Mouse (Mus musculus) limb, embryonic 14.5 days (tissue): ENCODE data around the gene Atf6. TPM values are rescaled to one million over a fixed set of nuclear protein-coding genes. Genes with fewer than 3 reads are reported as not detected.

Experiments used
- ATAC-seq: fragments of 200-750 bp; cut with Nextera tagmentation; 2 replicates; pipeline ENCODE4 v1.8.0; 2017; ENCODE audit warnings: low read depth, moderate number of reproducible peaks, moderate TSS enrichment; ENCODE audit not compliant: low FRiP score
- DNase-seq: peaks from one replicate; pipeline ENCODE4 v3.0.0-alpha.2; 2015; ENCODE audit warnings: low spot score
- H3K27ac ChIP-seq: fragments of 300-500 bp; sonication (generic); replicated peaks from 2 replicates; pipeline ENCODE4 v1.5.1; 2014; ENCODE audit warnings: low read depth, mild to moderate bottlenecking, low read length, moderate library complexity, mixed read lengths
- H3K27me3 ChIP-seq: fragments of 300-500 bp; sonication (generic); 2 replicates; pipeline ENCODE4 v1.6.1; 2014; ENCODE audit warnings: low read length, mixed read lengths; ENCODE audit not compliant: control insufficient read depth, insufficient read depth
- H3K36me3 ChIP-seq: fragments of 300-500 bp; sonication (generic); 2 replicates; pipeline ENCODE4 v1.6.1; 2014; ENCODE audit warnings: mild to moderate bottlenecking, low read length, moderate library complexity, mixed read lengths; ENCODE audit not compliant: control insufficient read depth, insufficient read depth
- H3K4me1 ChIP-seq: fragments of 300-500 bp; sonication (generic); 2 replicates; pipeline ENCODE4 v1.6.1; 2014; ENCODE audit warnings: antibody characterized with exemption, low read length, mixed read lengths; ENCODE audit not compliant: control insufficient read depth, insufficient read depth
- H3K4me2 ChIP-seq: fragments of 300-500 bp; sonication (generic); replicated peaks from 2 replicates; pipeline ENCODE4 v1.6.1; 2014; ENCODE audit warnings: low read depth, mild to moderate bottlenecking, low read length, moderate library complexity; ENCODE audit not compliant: severe bottlenecking
- H3K4me3 ChIP-seq: fragments of 300-500 bp; sonication (generic); replicated peaks from 2 replicates; pipeline ENCODE4 v1.5.1; 2014; ENCODE audit warnings: low read length
- H3K9ac ChIP-seq: fragments of 300-500 bp; sonication (generic); 2 replicates; pipeline ENCODE4 v1.6.1; 2014; ENCODE audit warnings: mild to moderate bottlenecking, low read depth, low read length, moderate library complexity; ENCODE audit not compliant: severe bottlenecking
- H3K9me3 ChIP-seq: fragments of 300-500 bp; sonication (generic); 2 replicates; pipeline ENCODE4 v1.6.1; 2016; ENCODE audit warnings: low read length; ENCODE audit not compliant: control insufficient read depth
- POLR2A ChIP-seq: fragments of 200-500 bp; IDR thresholded peaks from 2 replicates; pipeline ENCODE4 v1.8.0; 2012; ENCODE audit warnings: inconsistent platforms, mild to moderate bottlenecking, moderate library complexity, borderline replicate concordance; ENCODE audit not compliant: insufficient read depth, insufficient read length; ENCODE audit errors: extremely low read depth
- WGBS: fragments of 180-500 bp; shearing (Covaris S2); extraction: QIAGEN DNeasy Blood & Tissue Kit; methylation state at CpG from one replicate; pipeline ENCODE4 v1.1.7; 2014; 5-methylcytosine and 5-hydroxymethylcytosine counted together
- polyA plus RNA-seq, 2 experiments: library from polyadenylated mRNA; depleted of rRNA in 1 of 2; stranded (reverse) in 1 of 2; unstranded in 1 of 2; fragments of >200 nt; fragmentation: Nextera tagmentation in 1 of 2; extraction: Ambion mirVana in 1 of 2; gene quantifications; 2 replicates each; pipeline versions ENCODE4 v1.2.1 to v1.2.3; 2012 to 2014

Atf6 gene
- polyA plus RNA-seq, 2 experiments, result 8.9 to 9.1 TPM

DNA sequence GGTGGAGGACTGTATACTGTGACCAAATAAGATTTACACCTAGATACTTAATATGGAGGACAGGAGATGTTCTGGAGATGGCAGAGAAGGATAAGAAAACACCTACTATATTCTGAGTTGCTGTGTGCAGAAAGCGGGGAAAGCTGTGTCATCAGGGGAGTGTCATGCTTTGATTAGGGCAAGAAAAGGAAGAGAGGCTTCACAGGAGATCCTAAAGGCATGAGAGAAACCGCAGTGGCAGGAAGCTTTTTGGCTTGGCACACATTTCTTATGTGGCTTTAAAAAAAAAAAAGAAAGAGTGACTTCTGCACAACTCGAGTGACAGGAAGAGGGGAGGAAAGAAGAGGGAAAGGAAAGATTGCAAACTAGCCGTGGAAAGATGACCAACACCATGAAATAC is 4.5 kb downstream of the Atf6 start:
- Histone ChIP-seq H3K36me3 (no peaks in the 10 kb centered on the region), H3K27ac (no peak overlapping the region), H3K27me3 (no peaks in the 10 kb centered on the region), H3K9ac (no peak overlapping the region), H3K9me3 (no peaks in the 10 kb centered on the region), H3K4me2 (no peak overlapping the region), H3K4me3 (no peak overlapping the region), H3K4me1 (peaks cover 6% of the 10 kb centered on the region)
- TF ChIP-seq POLR2A, result no peak
- DNase-seq, result no peak
- no peak for ATAC-seq
- WGBS, result 72% methylated on average over 4 of the region's 4 CpGs

DNA sequence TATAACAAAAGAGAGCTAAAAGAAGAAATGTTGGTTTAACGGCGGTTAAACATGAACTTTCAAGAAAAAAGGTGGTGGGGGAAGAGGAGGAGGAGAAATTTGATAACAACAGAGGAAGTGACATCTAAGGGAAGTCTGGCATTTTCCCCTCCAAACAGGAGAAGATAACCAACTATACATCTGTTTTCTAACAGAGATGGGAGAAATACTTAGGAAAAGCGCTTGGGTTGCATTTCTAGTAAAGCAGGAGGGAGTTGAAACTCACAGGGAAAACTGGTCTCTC is 5.2 kb downstream of the Atf6 start:
- no peak overlapping the region for H3K4me3 ChIP-seq
- 80% methylated on average over 3 of the region's 3 CpGs for WGBS
- peaks cover 6% of the 10 kb centered on the region for H3K4me1 ChIP-seq
- no peak for TF ChIP-seq POLR2A
- no peaks in the 10 kb centered on the region for H3K36me3 ChIP-seq
- H3K27ac ChIP-seq, result no peak overlapping the region
- no peaks in the 10 kb centered on the region for H3K27me3 ChIP-seq
- DNase-seq, result no peak
- no peak for ATAC-seq
- H3K9me3 ChIP-seq, result no peaks in the 10 kb centered on the region
- no peak overlapping the region for H3K4me2 ChIP-seq
- no peak overlapping the region for H3K9ac ChIP-seq

DNA sequence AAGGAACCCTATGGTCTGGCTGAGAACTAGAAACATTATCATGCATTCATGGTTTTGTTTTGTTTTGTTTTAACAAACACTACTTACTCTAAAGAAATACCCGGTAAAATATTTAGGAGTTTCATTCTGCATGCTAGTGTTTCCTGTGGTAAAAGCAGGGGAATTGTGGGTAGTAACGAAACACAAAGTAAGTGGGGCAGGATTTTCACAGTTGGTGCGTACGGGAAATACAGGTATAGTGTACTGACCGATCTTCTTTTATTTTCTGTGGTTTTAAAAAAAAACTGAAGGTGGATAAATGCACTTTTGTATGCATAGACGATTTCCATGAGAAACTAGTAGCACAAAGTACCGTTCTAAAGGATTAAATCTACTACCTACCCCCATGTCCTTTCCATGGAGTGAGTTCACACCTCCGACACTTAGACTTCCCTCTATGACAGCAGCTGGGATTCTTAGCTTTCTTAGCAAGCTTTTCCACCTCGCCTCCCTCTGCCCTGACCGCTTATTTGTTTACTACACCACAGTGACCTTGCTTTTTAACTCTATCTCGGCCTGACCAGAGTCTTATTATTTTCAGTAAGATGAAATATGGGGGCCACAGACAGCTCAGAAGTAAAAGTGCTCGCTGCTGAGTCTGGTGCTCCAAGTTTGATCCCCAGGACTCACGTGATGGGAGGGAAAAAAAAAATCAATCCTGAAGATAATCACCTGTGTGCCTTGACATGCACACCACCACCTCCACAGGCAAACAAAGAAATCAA is 5.7 kb downstream of the Atf6 start:
- no peak overlapping the region for H3K9ac ChIP-seq
- DNase-seq (no peak), ATAC-seq (no peak)
- H3K27me3 ChIP-seq, result no peaks in the 10 kb centered on the region
- no peaks in the 10 kb centered on the region for H3K36me3 ChIP-seq
- 75% methylated on average over 13 of the region's 13 CpGs for WGBS
- peaks cover 4% of the 10 kb centered on the region for H3K4me1 ChIP-seq
- H3K4me2 ChIP-seq, result no peak overlapping the region
- H3K9me3 ChIP-seq, result no peaks in the 10 kb centered on the region
- no peak overlapping the region for H3K27ac ChIP-seq
- no peak for TF ChIP-seq POLR2A
- no peak overlapping the region for H3K4me3 ChIP-seq

- no peaks in the 10 kb centered on the region for H3K4me1 ChIP-seq
- no peak for TF ChIP-seq POLR2A
- no peaks in the 10 kb centered on the region for H3K36me3 ChIP-seq
- H3K9ac ChIP-seq, result no peak overlapping the region
- no peak overlapping the region for H3K27ac ChIP-seq
- no peaks in the 10 kb centered on the region for H3K27me3 ChIP-seq
- no peaks in the 10 kb centered on the region for H3K9me3 ChIP-seq
- no peak for DNase-seq
- no peak overlapping the region for H3K4me3 ChIP-seq
- 72% methylated on average over 2 of the region's 2 CpGs for WGBS
- ATAC-seq, result no peak
- H3K4me2 ChIP-seq, result no peak overlapping the region
Measured at GRCm38 (mm10) chr1:170858872-170859271, 8.7 kb downstream of the Atf6 start.

DNA sequence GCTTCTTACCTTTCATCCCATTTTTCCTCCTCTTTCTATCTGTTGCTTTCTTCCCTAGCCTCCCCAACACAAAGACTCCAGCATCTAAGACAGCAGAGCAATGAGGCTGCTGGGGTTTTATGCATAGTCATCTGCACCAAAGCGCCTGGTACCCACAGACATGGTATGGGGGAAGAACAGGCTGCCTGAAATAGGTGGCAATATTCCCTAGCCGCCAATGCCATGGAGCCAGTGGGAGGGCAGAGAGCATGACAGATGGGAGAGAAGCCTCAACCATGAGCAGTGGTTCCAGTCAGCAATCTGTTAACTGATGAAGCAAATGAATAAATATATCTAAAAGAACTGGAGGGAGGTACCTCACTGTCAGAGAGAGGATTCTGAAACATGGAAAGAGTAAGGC is 10.2 kb downstream of the Atf6 start:
- DNase-seq, result no peak
- no peak overlapping the region for H3K4me2 ChIP-seq

More for the DNA sequence above, 10.2 kb downstream of the Atf6 start:
- no peak overlapping the region for H3K4me3 ChIP-seq
- H3K36me3 ChIP-seq, result peaks cover 6% of the 10 kb centered on the region
- H3K9me3 ChIP-seq, result no peaks in the 10 kb centered on the region
- no peak for ATAC-seq
- H3K27ac ChIP-seq, result no peak overlapping the region
- no peak overlapping the region for H3K9ac ChIP-seq
- H3K27me3 ChIP-seq, result no peaks in the 10 kb centered on the region
- 82% methylated on average over 2 of the region's 2 CpGs for WGBS
- no peak for TF ChIP-seq POLR2A
- H3K4me1 ChIP-seq, result no peaks in the 10 kb centered on the region
